Mouse (Mus musculus) thymus, adult 2 months (tissue): ENCODE measurements around the gene 1810009A15Rik.

Experiments
- CTCF ChIP-seq: fragments of 200-500 bp; IDR thresholded peaks from 2 replicates; pipeline ENCODE4 v1.5.1; 2012; ENCODE audit warnings: mild to moderate bottlenecking, control low read depth, low read length, moderate library complexity, borderline replicate concordance; ENCODE audit not compliant: control insufficient read depth, poor library complexity, insufficient read depth; ENCODE audit errors: extremely low read depth
- POLR2A ChIP-seq: fragments of 200-500 bp; IDR thresholded peaks from 2 replicates; pipeline ENCODE4 v1.6.1; 2012; ENCODE audit warnings: mild to moderate bottlenecking, low read length, control low read depth, moderate library complexity; ENCODE audit not compliant: control insufficient read depth, poor library complexity, insufficient read depth; ENCODE audit errors: extremely low read depth

DNA sequence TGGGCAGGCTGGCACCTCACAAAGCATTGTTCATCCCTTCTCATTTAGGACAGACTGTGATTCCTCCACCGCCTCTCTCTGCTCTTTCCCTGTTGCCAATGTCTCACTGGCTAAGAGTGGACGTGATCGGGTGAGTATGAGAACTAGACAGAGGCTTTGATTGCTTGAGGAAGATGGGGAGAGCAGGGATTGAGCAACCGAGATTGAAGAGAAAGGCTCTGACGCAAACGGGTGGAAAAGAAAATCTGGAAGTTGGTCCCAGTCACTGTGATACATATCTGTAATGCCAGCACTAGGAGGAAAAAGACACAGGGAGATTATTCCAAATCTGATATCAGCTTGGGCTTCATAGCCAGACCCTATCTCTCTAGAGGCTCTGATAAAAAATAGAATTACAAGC is 45.7 kb upstream of the 1810009A15Rik start:
- no peak for TF ChIP-seq CTCF
- TF ChIP-seq POLR2A, result no peak
